Mouse (Mus musculus) adrenal gland, adult 18-20 months (tissue): Measurements from ENCODE around the gene Pdk1. TPM values are rescaled to one million over a fixed set of nuclear protein-coding genes. Genes with fewer than 3 reads are reported as not detected.
A peak's percentile ranks its signal among the peaks of the same experiment; 100 is the strongest.

Source experiments
- DNase-seq, 2 experiments: peaks; one replicate each; pipeline ENCODE4 v3.0.0; 2021 to 2022; ENCODE audit warnings: low spot score in 2 of 2
- long read RNA-seq, 2 experiments: library from polyadenylated mRNA; stranded (forward); transcript quantifications; one replicate each; pipeline ENCODE4 v2.0.0; 2021
- total RNA-seq, 2 experiments: library from RNA; stranded (reverse); gene quantifications; 1 replicate in 1 of 2; 2 replicates in 1 of 2; pipeline ENCODE4 v1.2.3; 2021

Gene Pdk1
- 10 to 100 TPM; 44.2 to 59.8 TPM for total RNA-seq
- long read RNA-seq, experiment 1, full-length matches to known transcripts = 39 of 44 reads
- long read RNA-seq, experiment 1, partial matches to known transcripts = 4 of 44 reads
- long read RNA-seq, experiment 1, other reads (novel, unspliced or antisense) = 1 of 44 reads
- long read RNA-seq, experiment 2, full-length matches to known transcripts = 30 of 50 reads
- long read RNA-seq, experiment 2, partial matches to known transcripts = 16 of 50 reads
- long read RNA-seq, experiment 2, other reads (novel, unspliced or antisense) = 4 of 50 reads

GRCm38 (mm10) chr2:71872801-71873443 is at the start of gene Pdk1:
Gene Pdk1, plus strand, starts transcription at chr2:71873224.
- peak; percentile 99 to 100 for DNase-seq

DNA sequence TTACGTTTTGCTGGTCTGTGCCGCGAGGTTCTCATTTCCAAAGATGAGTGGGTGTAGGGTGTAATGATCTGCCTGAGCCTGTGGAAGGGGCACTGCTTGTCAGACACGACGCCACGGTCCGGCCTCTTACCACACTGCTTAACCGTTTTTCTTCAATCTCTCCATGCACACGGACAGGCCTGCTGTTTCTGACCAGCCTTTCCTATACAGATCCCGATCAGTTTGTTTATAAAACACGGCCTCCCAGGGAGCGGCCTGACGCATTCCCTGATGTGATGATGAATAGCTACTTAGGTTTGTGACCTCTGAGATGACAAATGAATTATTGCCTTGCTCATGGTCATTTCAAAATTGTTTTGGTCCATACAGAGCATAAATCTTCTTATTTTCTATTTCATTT is 48.9 kb upstream of the Pdk1 start:
- DNase-seq = no peak

GRCm38 (mm10) chr2:71827711-71828110 is 45.3 kb upstream of the Pdk1 start:
- DNase-seq = no peak

- DNase-seq = no peak
These were observed 44.1 kb upstream of the Pdk1 start for GRCm38 (mm10) chr2:71828928-71829327.

GRCm38 (mm10) chr2:71833626-71834025 is 39.4 kb upstream of the Pdk1 start:
- no peak for DNase-seq

- no peak for DNase-seq
These were observed 38.7 kb upstream of the Pdk1 start for GRCm38 (mm10) chr2:71834371-71834770.

- DNase-seq = no peak
These were observed 37.5 kb upstream of the Pdk1 start for GRCm38 (mm10) chr2:71835556-71835955.

DNA sequence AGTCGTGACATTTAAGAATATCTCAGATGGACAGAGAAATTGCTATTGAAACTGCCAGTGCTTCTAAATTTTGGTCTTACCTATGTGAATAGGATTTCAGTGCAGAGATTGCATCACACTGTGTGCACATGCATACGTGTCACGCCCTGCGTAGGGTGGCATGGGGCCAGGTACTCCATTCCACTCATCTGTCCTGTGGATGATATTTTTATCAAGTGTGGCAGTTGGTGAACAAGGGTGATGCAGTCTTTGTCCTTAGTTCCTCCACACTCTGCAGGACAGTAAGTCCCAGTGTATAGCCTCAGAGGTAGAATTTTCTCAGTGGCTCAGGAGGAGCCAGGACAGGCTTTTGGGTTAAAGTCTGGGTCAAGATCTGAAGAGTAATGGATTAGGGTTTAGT is 36.8 kb upstream of the Pdk1 start:
- no peak for DNase-seq

DNA sequence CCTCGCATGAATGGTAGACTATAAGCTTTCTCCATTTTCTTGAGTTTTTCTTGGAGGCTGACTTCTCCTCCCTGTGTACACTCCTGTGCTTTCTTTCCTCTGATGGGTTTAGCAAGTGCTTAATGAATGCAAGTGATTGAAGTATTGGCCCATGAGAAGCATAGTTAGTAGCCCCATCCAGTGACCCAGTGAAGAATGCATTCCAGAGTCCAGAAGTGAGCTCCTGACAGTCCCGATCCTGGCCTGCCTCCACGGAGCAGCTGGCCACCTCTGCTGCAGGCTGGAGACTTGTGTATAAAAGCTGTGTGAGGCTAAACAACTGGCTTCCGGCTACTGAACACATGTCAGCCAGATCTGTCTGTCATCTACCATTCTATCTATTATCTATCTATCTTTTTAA is 35.8 kb upstream of the Pdk1 start:
- no peak for DNase-seq

DNA sequence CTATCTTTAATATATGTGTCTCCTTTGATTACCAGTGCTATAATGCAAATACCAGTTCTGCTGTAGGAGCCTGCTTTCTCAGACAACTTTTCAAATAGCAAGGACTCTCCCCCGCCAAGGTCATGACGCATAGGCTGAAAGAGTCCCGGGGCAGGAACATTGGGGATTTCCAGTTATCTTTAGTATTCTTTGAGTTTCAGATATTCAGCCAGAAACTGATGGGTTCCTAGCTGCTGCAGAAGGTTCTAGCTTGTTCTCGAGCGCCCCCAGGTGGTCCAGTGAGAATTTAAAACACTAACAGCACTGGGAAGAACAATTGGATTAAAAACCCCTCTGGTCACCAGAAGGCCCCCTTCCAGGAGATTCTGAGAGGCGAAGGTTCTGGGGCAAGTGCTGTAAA is 35.2 kb upstream of the Pdk1 start:
- DNase-seq = peak; percentile 63 to 78

DNA sequence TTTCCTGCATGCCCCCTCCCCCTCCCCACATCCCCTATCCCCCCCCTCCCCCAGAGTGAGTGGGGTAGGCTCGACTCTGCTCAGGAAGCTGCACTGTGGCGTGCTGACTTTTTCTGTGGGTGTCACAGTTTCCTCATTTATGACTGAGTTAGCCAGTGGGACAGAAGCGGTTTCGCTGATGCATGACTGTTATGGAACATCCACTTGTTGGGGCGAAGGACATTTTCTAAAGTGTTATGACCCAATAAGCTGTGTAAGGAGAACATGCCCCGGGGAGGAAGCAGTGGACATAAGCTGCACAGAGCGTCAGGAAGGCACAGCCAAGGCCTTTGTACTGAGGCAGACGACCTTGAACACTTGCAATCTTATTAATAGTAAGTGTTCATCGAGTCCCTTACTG is 29.7 kb upstream of the Pdk1 start:
- no peak for DNase-seq

DNA sequence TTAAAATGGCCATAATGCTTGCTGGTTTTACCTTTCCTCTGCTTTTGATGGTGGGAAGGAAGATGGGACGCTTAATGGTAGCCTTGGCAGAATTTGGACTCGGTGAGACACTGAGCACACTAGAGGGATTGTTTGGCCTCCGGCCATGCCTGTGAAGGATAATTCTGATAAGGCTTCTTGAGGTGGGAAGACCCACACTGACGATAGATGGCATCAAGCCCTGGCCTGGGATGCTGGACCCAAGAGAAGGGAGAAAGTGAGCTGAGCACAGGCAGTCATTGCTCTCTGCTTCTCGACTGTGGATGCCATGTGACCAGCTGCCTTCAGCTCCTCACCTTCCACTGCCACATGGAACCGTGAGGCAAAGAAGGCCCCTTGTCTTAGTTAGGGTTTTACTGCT is 28.1 kb upstream of the Pdk1 start:
- no peak for DNase-seq

- DNase-seq = peak in 1 of 2 experiments; percentile 42
These were observed 20.9 kb upstream of the Pdk1 start for GRCm38 (mm10) chr2:71852161-71852560.

GRCm38 (mm10) chr2:71855076-71855475 is 17.9 kb upstream of the Pdk1 start:
- no peak for DNase-seq

DNA sequence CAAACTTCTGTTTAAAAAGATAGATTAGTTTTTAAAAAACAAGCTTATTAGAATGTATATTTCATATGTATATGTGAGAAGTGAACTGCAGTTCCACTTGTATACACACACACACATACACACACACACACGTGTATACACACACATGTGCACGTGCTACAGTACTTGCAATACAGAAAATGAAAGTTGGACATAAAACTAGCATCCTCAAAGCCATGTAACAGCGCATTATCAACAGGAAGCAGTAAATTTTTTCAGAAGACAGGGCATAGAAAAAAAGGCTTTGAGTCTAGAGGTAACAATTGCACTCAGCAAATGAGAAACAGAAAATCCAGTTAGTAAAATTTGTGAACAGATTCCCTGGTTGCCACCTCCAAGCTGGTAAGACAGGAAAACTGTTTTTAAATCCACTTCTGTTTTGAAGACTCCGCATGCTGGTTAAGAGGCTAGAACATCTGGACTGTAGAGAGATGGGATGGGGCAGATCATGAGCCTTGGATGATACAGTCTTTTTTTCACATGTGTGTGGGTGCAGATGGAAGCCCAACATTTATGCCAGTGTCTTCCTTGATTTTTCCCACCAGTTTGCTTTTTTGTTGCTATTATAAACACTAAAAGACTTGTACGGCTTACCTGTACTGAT is 9.4 kb upstream of the Pdk1 start:
- no peak for DNase-seq

DNA sequence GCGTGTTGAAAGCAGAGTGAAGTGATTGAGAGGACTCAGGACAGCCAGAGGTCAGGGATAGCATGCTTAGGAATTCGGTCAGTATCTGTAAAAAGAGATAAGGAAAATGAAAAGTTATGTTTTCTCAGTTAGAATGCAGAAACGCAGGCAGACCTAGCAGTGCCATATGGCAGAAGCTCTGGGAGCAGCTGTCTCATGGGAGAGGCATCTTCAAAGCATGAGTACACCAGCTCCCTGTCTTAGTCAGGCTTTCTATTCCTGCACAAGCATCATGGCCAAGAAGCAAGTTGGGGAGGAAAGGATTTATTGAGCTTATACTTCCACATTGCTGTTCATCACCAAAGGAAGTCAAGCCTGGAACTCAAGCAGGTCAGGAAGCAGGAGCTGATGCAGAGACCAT is 8.0 kb upstream of the Pdk1 start:
- DNase-seq = no peak

DNA sequence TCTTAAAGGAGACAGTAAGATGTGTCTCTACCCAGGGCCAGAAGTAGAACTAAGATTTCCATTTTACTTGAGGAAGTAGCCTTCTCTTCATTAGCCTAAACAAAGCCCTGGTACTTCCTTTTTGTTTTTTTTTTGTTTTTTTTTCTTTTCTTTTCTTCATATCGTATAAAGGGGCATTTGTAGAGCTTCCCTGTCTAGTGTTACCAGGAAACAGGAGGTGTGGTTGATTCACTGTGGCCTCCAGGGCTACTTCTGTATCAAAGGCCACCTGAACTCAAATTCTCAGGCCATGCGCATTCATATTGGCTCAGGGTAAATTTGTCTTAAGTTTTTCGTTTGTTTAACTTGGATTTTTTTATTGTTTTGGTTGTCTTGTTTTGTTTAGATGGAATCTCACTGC is 7.1 kb upstream of the Pdk1 start:
- no peak for DNase-seq

GRCm38 (mm10) chr2:71866565-71866964 is 6.5 kb upstream of the Pdk1 start:
- no peak for DNase-seq

DNA sequence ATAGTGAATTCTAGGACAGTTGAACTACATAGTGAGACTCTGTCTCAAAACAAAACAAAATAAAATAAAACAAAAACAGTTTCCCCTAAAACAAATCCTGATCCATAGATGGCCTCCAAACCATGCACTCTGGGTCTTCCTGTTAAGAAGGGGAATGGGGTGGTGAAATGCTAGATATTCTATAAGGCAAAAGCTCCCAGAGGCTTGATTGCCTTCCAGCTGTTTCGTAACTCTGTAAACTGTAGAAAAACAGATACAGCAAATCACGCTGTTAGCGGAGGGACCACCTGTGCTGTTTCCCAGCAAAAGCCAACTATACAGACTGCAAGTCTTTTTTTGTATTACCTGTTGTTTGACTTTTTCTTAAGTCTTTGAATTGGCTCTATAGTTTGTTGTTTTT is 6.0 kb upstream of the Pdk1 start:
- no peak for DNase-seq

GRCm38 (mm10) chr2:71867480-71867879 is 5.5 kb upstream of the Pdk1 start:
- DNase-seq = no peak

- DNase-seq = no peak
These were observed 4.8 kb upstream of the Pdk1 start for GRCm38 (mm10) chr2:71868256-71868655.

DNA sequence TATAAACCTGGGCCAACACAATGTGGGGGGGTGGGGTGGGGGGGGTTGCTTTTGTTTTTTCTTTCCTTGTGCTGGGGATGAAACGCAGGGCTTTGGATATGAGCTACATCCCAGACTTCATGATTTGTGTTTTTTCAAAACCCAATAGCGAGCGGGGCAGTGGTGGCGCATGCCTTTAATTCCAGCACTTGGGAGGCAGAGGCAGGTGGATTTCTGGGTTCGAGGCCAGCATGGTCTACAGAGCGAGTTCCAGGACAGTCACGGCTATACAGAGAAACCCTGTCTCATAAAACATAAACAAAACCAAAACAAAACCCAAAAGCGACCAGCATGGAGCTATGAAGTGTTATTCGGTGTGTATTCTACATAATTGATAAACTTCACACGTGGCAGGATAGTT is 883 bp upstream of the Pdk1 start:
- DNase-seq = no peak
